Mouse (Mus musculus) C2C12 (cell line): Measurements from ENCODE around the gene Map1lc3a. TPM values are rescaled to one million over a fixed set of nuclear protein-coding genes. Genes with fewer than 3 reads are reported as not detected.
A peak's percentile ranks its signal among the peaks of the same experiment; 100 is the strongest.

Experiments used
- H3K27me3 ChIP-seq: one replicate; pipeline ENCODE4 v1.6.1; 2011; ENCODE audit not compliant: control insufficient read depth, insufficient read depth, insufficient read length
- H3K36me3 ChIP-seq: one replicate; pipeline ENCODE4 v1.6.1; 2011; ENCODE audit not compliant: control insufficient read depth, insufficient read depth
- H3K4me3 ChIP-seq: one replicate; pipeline ENCODE4 v1.5.1; 2011; ENCODE audit warnings: mild to moderate bottlenecking, control low read depth; ENCODE audit not compliant: poor library complexity, insufficient read depth, severe bottlenecking
- H3K79me2 ChIP-seq: one replicate; pipeline ENCODE4 v1.6.1; 2011; ENCODE audit not compliant: control insufficient read depth, insufficient read depth
- H3K79me3 ChIP-seq: one replicate; pipeline ENCODE4 v1.6.1; 2011; ENCODE audit warnings: low read depth, control low read depth
- H3ac ChIP-seq: one replicate; pipeline ENCODE3; 2011; ENCODE audit warnings: low read depth; ENCODE audit not compliant: control insufficient read depth, insufficient read length
- CEBPB ChIP-seq: IDR thresholded peaks from one replicate; pipeline ENCODE4 v1.6.1; 2011; ENCODE audit warnings: low read depth, mild to moderate bottlenecking, control low read depth, moderate library complexity
- CTCF ChIP-seq: IDR thresholded peaks from one replicate; pipeline ENCODE4 v1.5.1; 2011; ENCODE audit not compliant: control insufficient read depth, insufficient read depth, insufficient read length
- FOSL1 ChIP-seq: IDR thresholded peaks from one replicate; pipeline ENCODE4 v1.8.0; 2011; ENCODE audit warnings: mild to moderate bottlenecking, low read length; ENCODE audit not compliant: poor library complexity, insufficient read depth, severe bottlenecking
- MAX ChIP-seq: IDR thresholded peaks from one replicate; pipeline ENCODE4 v1.6.1; 2011; ENCODE audit warnings: mild to moderate bottlenecking, control low read depth
- MYOD1 ChIP-seq: IDR thresholded peaks from one replicate; pipeline ENCODE4 v1.6.1; 2011; ENCODE audit warnings: low read depth; ENCODE audit not compliant: control insufficient read depth, insufficient read length
- MYOG ChIP-seq: IDR thresholded peaks from one replicate; pipeline ENCODE4 v1.6.1; 2011; ENCODE audit not compliant: control insufficient read depth, insufficient read length; ENCODE audit errors: extremely low read depth
- USF1 ChIP-seq: IDR thresholded peaks from one replicate; pipeline ENCODE4 v1.6.1; 2011; ENCODE audit warnings: low read depth, mild to moderate bottlenecking, control low read depth, moderate library complexity
- long read RNA-seq, 2 experiments: library from polyadenylated mRNA; unstranded; transcript quantifications; one replicate each; pipeline ENCODE4 v2.0.0; 2019 to 2020
- polyA plus RNA-seq: library from polyadenylated mRNA; unstranded; fragments of >200 nt; fragmentation: generic; extraction: Trizol; gene quantifications from one replicate; pipeline ENCODE4 v1.2.1, GENCODE M21; 2012; ENCODE audit warnings: missing spikeins

Map1lc3a gene
- 63.1 TPM for polyA plus RNA-seq
- long read RNA-seq, experiment 1, transcript Map1lc3a-203 (3 exons, 826 nt), result minor isoform, 49 of 189 reads
- long read RNA-seq, experiment 1, transcript Map1lc3a-201 (4 exons, 1,112 nt), result major isoform, 112 of 189 reads
- long read RNA-seq, experiment 1, partial matches to known transcripts, result 26 of 189 reads
- long read RNA-seq, experiment 1, other reads (novel, unspliced or antisense), result 2 of 189 reads
- long read RNA-seq, experiment 2, transcript Map1lc3a-201 (4 exons, 1,112 nt), result major isoform, 13 of 14 reads
- long read RNA-seq, experiment 2, partial matches to known transcripts, result 0 of 14 reads
- long read RNA-seq, experiment 2, other reads (novel, unspliced or antisense), result 0 of 14 reads

DNA sequence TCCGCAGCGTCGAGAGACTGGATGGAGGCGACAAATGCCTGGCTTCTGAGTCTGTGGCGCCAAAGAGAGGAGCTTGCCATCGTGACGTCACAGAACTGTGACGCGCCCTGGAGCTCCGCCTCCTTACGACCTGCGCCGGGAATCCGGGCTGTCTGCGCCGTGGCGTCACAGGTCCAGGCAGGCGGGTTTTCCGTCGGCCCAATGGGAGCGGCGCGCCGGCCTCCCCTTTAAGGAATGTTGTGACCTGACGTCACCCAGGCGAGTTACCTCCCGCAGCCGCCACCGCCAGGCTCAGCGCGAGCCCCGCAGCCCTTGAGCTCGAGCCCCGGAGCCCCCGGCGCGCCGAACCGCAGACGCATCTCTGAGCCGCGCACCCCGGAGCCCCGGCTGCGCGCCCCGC is at the start of gene Map1lc3a:
Gene Map1lc3a, plus strand, starts transcription at position 103 of the 400 bp plus-strand sequence.
- Histone ChIP-seq H3ac (peak within 1 kb of the TSS; percentile 72), H3K4me3 (peak within 1 kb of the TSS; percentile 76), H3K36me3 (no peaks in the 10 kb centered on the region), H3K27me3 (no peaks in the 10 kb centered on the region), H3K79me3 (no peaks in the 10 kb centered on the region), H3K79me2 (no peaks in the 10 kb centered on the region)
- peak; percentile 26 for TF ChIP-seq MAX
- no peak for TF ChIP-seq MYOD1

DNA sequence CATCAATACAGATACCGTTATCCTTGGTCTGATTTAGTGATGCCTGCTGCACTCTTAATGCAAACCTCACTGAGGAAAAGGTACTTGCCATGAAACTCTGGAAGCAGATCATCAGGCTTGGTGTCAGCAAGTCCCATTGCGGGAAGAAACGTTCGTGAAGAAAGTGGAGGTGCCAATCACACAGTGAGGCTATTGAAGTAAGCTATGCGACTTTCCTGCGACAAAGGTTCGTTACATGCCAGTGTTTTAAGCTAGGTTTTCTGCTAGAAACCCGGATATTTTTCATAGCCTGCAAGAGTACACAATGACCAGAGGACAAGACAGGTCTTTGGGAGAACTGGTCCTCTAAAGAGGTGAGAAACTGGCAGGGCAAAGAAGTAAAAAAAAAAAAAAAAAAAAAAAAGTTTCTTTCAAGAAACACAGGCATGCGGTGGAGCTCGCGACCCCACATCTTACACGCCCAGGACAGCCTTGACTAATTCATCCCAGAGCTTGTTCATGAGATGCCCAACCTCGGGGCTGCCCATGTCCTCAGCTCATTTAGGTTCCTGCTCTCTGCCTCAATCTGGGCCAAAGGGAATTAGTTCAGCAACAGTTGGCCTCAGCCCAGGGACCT is 40.2 kb upstream of the Map1lc3a start:
- peak overlapping the region; percentile 71 for H3K4me3 ChIP-seq
- H3K79me3 ChIP-seq, result peaks cover 38% of the 10 kb centered on the region
- H3ac ChIP-seq, result peak overlapping the region; percentile 87
- no peaks in the 10 kb centered on the region for H3K27me3 ChIP-seq
- TF ChIP-seq CEBPB (no peak), FOSL1 (no peak), CTCF (no peak), USF1 (no peak), MYOD1 (no peak), MYOG (no peak), MAX (no peak)
- peaks cover 44% of the 10 kb centered on the region for H3K79me2 ChIP-seq
- H3K36me3 ChIP-seq, result no peaks in the 10 kb centered on the region

- TF ChIP-seq MYOD1 (no peak), MAX (no peak), CTCF (no peak), FOSL1 (no peak), MYOG (no peak), USF1 (no peak)
- Histone ChIP-seq H3K79me3 (peaks cover 44% of the 10 kb centered on the region), H3K79me2 (peaks cover 50% of the 10 kb centered on the region), H3K36me3 (no peaks in the 10 kb centered on the region), H3K4me3 (peak within 1 kb of the TSS; percentile 71), H3K27me3 (no peaks in the 10 kb centered on the region), H3ac (peak within 1 kb of the TSS; percentile 100)
Observed at GRCm38 (mm10) chr2:155236362-155236992, 39.6 kb upstream of the Map1lc3a start, which contains the start of gene Dynlrb1. Dynlrb1 (plus strand) TSS chr2:155236533.

- Histone ChIP-seq H3K79me2 (peaks cover 54% of the 10 kb centered on the region), H3K27me3 (no peaks in the 10 kb centered on the region), H3ac (peak overlapping the region; percentile 55), H3K79me3 (peaks cover 48% of the 10 kb centered on the region), H3K36me3 (no peaks in the 10 kb centered on the region), H3K4me3 (peak overlapping the region; percentile 71)
- TF ChIP-seq MYOD1, result no peak
- TF ChIP-seq USF1, result no peak
- no peak for TF ChIP-seq MAX
- no peak for TF ChIP-seq CTCF
- no peak for TF ChIP-seq MYOG
- no peak for TF ChIP-seq FOSL1
- no peak for TF ChIP-seq CEBPB
Observed at GRCm38 (mm10) chr2:155237276-155237675, 38.8 kb upstream of the Map1lc3a start.

GRCm38 (mm10) chr2:155240915-155241314 is 35.2 kb upstream of the Map1lc3a start:
- H3K79me2 ChIP-seq, result peaks cover 54% of the 10 kb centered on the region
- H3K27me3 ChIP-seq, result no peaks in the 10 kb centered on the region
- H3K36me3 ChIP-seq, result peaks cover 31% of the 10 kb centered on the region
- TF ChIP-seq MAX (no peak), CTCF (no peak), FOSL1 (no peak), CEBPB (no peak), USF1 (no peak), MYOG (no peak), MYOD1 (no peak)
- no peak overlapping the region for H3K4me3 ChIP-seq
- H3ac ChIP-seq, result no peak overlapping the region
- peaks cover 48% of the 10 kb centered on the region for H3K79me3 ChIP-seq
